Mouse (Mus musculus): ENCODE results near the gene Cpd.
A peak's percentile ranks its signal among the peaks of the same experiment; 100 is the strongest.
"Not testable (repeated sequence)": the region's sequence is repeated elsewhere in the genome, so short reads cannot be mapped to it uniquely, and the experiment has no call there.

Gene Cpd

DNA sequence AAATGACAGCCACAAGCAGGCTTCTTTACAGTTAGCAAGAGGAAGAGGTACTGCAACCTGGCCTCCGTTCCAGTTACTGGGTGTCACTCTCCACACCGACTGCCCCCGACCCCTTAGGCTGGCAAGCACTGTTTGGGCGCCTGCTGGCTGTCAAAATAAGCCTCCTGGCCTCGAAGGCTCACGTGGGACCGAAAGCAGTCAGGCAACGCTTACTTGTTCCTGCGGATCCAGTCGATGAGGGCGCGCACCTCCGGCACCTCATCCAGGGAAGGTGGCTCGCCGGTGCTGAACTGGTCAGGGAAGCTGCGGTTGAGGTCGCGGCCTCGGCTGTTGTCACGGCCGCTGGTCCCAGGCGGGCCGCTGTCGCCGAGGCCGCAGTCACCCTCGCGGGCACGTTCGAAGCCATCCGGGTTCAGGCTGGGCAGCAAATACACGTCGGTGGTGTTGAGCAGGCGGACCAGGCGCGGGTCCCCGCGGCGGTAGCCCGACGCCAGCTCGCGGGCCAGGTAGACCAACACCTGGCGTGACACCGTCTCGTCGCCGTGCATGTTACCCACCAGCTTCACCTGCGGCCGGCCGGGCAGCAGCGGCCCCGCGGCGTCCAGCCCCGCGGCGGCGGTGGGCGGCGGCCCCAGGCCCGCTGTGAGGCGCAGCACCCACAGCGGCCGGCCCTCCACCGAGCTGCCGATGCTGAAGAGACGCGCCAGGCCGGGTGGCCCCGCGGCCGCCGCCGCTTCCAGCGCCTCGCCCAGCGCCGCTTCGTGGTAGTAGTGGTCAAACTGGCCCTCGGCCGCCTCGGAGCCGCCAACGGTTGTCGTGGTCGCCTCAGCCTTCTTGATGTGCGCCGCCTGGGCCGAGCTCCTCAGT is 574 bp downstream of the Cpd start:
- peak; percentile 43 for DNase-seq

DNA sequence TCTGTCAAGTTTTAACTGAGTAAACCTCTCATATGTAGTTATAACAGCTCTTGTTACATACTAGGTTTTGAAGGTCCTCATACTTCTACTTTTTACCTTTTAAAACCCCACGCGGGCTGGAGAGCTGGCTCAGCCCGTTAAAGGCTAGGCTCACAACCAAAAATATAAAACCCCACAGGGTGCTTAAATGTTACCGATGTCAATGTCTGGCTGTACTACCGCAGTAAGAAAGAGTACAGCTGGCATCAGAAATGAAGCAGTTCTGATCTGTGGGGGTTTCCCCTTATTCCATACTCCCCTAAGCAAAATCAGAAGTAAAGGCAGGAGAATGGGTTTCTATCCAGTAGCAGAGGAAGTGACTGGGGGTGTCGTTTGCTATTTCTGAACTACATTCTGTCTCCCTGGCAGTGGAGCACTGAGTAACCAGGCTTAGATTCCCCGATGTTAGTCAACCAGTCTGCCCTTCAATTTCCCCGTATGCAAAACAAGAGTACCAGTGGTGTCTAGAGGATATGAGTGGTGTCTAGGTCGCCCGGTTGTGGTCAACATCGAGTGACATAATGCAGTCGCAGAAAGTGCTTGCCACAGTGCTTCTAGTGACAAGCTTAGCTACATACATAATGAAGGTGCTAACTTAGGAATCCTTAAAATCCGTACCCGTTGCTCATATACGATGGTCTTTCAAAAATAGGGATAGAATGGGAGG is 1.4 kb downstream of the Cpd start:
- no peak for DNase-seq

DNA sequence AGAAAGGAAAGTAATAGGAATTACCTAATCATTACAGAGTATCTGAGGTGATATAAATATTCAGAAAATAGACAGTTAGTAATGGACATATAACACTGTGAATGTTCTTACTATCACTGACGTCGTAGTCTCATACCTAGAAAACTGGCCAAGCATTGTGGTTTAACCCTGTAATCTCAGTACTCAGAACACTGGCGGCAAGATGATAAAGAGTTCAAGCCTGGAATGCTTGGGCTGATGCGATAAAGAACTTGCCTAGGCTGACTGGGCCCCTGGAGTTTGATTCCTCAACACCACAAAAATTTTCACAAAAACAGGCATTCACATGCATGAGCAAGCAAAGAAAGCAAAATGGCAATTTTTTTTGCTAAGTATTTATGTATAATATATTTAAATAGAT is 8.2 kb downstream of the Cpd start:
- no peak for DNase-seq

DNA sequence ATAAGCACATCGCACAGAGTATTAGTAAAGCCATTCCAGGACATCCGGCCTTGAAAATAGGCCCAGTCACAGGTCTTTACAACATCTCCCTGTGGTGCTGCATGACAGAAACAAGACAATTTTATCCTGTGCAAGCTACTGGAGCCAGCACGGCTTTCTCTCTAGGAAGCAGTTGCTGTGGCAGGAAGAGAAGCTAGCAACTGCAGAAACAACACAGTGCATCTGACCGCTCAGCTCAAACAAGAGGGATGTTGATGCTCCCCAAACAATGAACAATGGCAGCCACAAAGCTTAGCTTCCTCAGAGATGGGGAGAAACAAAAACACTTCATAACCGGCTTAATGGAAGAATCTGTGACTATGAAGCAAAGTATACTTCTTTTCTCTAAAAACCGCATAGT is 10.5 kb downstream of the Cpd start:
- no peak for DNase-seq

DNA sequence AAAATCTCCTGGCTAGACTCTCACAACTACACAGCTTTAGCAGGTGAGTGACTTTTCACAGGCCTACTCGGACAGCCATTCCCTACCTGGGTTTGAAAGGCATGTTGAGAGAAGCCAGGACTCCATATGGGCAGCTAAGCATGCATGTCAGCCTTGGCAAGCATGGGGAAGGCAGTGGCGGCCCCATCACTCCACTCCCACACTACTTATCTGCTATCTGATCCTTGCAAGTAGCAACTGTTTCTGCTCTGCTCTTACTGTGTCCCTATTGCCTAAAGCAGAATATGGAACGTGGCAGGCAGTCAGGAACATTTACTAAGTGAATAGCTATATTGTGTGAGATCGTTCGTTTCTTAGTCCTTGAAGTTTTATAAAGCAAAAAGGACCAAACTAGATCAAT is 10.9 kb downstream of the Cpd start:
- no peak for DNase-seq

- DNase-seq, result no peak
Observed at GRCm38 (mm10) chr11:76834665-76835064, 12.2 kb downstream of the Cpd start.

DNA sequence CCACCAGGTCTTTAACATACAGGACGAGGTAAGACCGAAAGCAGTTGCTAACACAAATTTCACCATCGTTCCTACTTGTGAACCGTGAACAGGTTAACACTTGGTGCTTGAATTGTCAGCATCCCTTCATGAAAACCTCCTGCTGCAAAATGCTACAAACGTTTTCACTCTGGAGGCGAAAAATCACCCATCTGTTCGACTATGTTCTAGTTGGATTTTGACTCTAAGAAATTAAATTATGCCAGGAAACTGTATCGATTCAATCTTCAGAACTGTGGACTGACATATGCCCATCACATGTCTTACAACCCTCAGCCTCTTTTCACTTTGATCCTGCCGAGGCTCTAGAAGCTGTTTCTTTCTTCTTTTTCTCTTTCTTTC is 21.9 kb downstream of the Cpd start:
- no peak for DNase-seq

DNA sequence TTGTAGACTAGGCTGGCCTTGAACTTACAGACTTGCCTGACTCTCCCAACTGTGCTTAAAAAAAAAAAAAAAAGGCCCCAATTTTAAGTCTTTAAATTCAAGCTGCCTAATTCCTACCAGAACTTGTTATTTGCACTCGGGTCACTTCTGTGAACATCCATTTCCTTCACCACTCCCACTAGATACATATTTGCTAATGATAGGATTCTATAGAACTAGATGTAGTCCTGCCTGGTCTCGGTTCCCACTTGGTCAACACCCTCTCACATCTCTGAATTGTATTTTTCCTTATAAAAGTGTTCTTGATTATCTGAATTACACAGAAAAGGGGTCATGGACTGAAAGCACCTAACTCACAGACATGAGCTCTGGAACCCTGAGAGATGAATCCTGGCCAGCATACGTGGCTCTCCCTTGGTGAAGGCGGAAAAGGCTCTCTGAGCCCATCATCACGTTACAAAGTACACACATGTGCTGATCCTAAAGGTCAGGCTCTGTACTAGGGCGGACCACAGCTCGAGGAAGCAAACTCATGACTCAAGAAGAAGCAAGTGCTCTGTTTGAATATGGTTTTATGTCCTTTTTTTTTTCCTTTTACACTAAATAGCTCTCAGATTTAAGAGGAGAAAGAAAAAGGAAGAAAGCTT is 22.5 kb downstream of the Cpd start:
- no peak for DNase-seq

DNA sequence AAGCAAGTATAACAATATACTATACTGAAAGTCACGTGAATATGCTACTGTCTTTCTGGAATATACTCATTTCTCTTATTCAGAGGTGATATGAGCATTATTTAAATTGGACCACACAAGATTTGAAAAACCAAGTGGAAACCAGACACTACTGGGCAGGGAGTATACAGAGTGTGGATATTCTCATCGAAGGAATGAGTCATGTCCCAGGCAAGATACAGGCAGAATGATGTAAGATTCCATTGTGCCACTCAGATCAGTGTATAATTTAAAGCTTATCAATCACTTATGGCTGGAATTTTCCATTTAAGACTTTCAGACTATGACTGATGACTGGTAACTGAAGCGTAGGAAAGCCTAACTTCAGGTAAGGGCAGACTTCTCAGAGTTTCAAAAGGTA is 23.2 kb downstream of the Cpd start:
- no peak for DNase-seq

- no peak for DNase-seq
Observed at GRCm38 (mm10) chr11:76821353-76821752, 25.5 kb downstream of the Cpd start.

- no peak for DNase-seq
Observed at GRCm38 (mm10) chr11:76817664-76818063, 29.2 kb downstream of the Cpd start.

- no peak for DNase-seq
Observed at GRCm38 (mm10) chr11:76810706-76811495, 35.9 kb downstream of the Cpd start.

DNA sequence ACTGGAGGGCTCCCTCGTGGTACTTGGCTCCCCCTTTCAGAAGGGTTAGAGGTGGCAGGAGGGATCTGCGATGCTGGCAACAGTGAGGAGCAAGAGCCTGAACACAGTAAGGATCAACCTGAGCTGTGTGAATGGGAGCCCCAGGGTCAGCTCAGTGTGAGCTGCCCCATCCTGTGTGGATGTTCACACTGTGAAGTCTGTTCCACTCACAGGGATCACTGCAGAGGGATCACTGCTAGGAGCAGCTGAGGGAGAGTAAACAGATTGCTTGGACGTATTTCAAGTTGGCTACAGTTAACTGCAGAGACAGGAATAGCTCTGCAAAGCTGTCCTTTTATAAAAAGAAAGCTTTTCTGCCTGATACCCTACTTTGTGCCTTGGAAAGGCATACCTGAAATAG is 37.4 kb downstream of the Cpd start:
- DNase-seq, result no peak

DNA sequence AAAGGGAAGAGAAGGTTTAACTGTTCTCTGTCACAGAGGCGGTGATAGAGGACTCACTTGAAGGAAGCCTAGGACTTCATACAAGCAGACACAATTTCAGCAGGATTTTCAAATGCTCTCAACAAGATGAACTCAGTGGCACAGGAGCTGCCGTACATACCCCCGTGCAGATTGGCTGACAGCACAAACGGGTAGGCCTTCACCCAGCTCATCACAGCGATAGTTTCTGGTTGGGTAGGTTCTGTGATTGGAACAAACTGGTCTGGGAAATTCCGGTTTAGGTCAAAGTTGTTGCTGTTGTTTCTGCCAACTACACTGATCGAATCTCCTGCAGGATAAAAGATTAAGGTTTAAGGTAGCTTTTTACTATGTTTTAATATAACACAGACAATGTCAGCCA is 38.3 kb downstream of the Cpd start:
- no peak for DNase-seq

GRCm38 (mm10) chr11:76807007-76807679 is 39.7 kb downstream of the Cpd start:
- no peak for DNase-seq

DNA sequence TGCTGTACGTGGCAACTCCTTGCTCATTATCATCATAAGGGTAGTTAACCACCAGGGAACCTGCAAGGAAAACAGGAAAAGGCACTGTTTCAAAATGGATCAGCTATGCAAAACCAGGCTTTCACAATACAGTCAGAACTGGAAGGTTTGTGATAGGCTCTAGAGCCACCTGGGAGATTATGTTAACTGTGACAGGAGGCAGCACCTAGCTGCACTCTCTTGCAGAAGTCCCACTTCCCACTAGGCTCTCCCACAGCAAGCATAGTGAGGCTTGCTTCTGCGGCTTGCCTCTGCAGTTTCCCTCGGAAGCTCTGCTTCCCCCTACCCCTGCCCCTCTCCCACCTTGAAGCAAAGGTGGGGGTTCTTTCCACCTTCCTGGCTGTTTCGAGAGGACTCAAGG is 40.8 kb downstream of the Cpd start:
- DNase-seq, result no peak

- not testable (repeated sequence) for DNase-seq
Observed at GRCm38 (mm10) chr11:76805072-76805471, 41.7 kb downstream of the Cpd start.

DNA sequence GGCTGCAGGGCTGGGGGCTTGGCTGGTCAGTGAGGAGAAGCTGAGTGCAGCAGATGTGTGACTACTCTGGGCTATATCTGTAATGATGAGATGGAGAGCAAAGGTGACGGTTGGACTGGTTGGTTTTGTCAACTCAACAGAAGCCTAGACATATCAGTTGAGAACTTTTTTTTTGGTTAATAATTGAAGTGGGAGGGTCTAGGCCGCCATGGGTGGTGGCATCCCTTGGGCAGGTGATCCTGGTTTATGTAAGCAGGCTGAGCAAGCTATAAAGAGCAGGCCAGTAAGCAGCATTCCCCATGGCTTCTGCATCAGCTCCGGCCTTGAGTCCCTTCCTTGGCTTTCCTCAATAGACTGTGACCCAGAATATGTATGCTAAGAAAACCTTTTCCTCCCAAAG is 43.6 kb downstream of the Cpd start:
- DNase-seq, result no peak

DNA sequence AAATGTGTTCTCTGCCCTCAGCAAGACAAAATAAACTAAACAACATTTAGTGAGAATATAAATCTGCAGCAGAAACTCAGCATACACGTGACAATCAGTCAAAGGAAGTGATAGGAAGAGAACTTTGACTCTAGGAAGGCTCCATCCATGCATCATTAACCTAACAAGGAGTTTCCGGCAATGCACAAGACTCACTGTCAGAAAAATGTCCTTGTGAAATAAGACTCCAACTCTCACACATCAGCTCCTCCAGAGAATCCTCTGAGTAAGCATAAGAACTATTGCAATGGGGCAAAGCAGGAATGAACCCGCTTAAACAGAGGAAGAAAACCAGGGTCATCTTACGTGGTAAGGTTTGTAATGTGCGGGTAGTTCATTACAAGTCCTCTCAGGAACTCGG is 49.6 kb downstream of the Cpd start:
- DNase-seq, result no peak

DNA sequence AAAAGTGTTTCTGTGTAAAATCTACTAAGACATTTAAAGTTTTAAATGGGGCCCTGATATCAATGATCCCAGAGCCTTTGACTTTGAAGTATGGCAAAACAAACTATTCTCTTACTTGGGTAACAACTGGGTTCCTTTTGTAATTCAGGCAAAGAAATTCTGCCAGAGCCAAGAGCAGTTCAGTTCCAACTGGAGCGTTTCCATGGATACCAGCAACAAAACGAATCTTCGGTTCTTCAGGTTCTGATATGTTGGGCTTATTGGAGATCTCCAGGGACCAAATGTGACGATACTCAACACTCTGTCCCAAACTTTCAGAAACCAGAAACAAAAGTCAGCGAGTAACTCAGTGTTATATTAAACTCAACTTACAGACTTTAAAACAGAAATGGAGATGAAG is 51.5 kb downstream of the Cpd start:
- DNase-seq, result no peak

- DNase-seq, result no peak
Observed at GRCm38 (mm10) chr11:76791331-76791730, 55.5 kb downstream of the Cpd start.

DNA sequence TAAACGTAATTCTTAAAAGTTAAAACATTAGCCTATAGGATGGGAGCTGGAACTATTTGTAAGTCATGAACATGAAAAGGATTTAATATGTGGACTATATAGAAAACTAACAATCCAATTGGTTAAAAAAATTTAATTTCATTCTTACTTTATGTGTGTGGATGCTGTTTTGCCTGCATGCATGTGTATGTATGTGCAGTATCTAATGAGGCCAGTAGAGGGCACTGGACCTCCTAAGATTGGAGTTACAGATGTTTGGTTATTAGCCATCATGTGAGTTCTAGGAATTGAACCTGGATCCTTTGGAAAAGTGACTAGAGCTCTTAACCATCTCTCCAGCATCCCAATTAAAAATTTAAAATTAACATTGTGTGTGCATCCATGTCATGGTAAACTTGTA is 57.6 kb downstream of the Cpd start:
- peak; percentile 72 for DNase-seq

DNA sequence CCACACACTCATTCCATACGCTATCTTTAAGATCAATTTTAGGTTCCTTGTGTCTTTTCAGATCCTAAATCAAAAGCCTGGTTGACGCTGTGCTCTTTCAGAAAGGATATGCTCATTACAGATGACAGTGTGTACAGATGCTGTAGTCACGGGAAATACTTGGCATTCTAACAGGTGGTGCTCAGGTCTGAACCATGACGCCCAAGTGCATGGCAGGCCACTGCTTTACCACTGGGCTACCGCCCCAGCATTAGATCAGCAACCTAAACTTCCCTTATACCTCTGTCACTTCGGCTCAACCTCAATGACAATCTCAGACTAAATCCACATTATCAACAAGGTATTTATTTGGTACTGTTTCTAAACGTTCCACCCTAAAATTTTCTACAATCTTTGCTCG is 71.3 kb downstream of the Cpd start:
- no peak for DNase-seq

Data from embryo, embryonic 11 days (tissue).